Mouse (Mus musculus) erythroblast, embryonic 14.5 days (primary cell): ENCODE results near the gene Mafg.

ENCODE experiments used
- GATA1 ChIP-seq: IDR thresholded peaks from 2 replicates; pipeline ENCODE4 v1.6.1; 2012; ENCODE audit warnings: low read length, inconsistent platforms, mixed read lengths
- TAL1 ChIP-seq: IDR thresholded peaks from 3 replicates; pipeline ENCODE4 v1.6.1; 2012; ENCODE audit warnings: low read length, inconsistent platforms, mixed read lengths

GRCm38 (mm10) chr11:120613976-120614375 lies 19.4 kb downstream of the Mafg start:
- no peak for TF ChIP-seq TAL1
- no peak for TF ChIP-seq GATA1
